Mouse (Mus musculus): ENCODE data around the gene Gm11239. TPM values are rescaled to one million over a fixed set of nuclear protein-coding genes. Genes with fewer than 3 reads are reported as not detected.
"Not testable (repeated sequence)": the region's sequence is repeated elsewhere in the genome, so short reads cannot be mapped to it uniquely, and the experiment has no call there.

Gene Gm11239
- polyA plus RNA-seq (2014; fragmentation: Nextera tagmentation; extraction: Ambion mirVana), result not detected in 2 replicates

DNA sequence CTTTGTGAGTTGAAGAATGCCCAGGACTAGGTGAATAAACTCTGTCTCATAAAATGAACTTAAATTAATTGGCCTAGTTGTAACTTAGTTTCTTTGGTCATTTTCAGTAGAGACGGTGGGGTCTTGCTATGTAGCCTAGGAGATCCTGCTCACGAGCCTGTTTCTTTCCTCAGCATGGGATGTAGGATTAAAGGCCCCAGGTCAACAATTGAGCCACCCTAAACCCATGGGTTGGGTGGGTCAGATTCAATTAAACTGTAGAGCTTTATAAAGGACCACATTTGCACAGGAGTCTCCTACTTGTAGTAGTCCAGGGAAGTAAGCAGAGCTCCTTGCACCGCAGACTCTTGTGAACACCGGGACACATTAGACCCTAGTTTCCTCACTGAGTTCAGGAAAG is at the start of gene Gm11239:
TSS of gene Gm11239 (plus strand) at position 301 of the 400 bp plus-strand sequence.
- H3K9ac ChIP-seq (ENCODE audit: low read length); H3K4me2 ChIP-seq (ENCODE audit: low read length); H3K9me3 ChIP-seq (ENCODE audit: control insufficient read depth, low read length); H3K4me1 ChIP-seq (ENCODE audit: control insufficient read depth in 2 of 2, insufficient read depth in 2 of 2, low read length in 2 of 2); H3K27ac ChIP-seq (replicated peaks in 1 of 2; ENCODE audit: control insufficient read depth in 1 of 2, insufficient read depth in 1 of 2, low read depth in 2 of 2, low read length in 2 of 2); H3K27me3 ChIP-seq (ENCODE audit: control insufficient read depth, insufficient read depth, low read length); H3K4me3 ChIP-seq (ENCODE audit: control insufficient read depth in 1 of 2, insufficient read depth in 1 of 2, low read depth in 1 of 2, low read length in 2 of 2); ATAC-seq (ENCODE audit: insufficient number of reproducible peaks, insufficient read depth, low FRiP score, low read depth); H3K36me3 ChIP-seq (ENCODE audit: control insufficient read depth, insufficient read depth, low read length): not testable (repeated sequence)
- WGBS, result no CpG with 5 or more reads among the region's 4 CpGs

DNA sequence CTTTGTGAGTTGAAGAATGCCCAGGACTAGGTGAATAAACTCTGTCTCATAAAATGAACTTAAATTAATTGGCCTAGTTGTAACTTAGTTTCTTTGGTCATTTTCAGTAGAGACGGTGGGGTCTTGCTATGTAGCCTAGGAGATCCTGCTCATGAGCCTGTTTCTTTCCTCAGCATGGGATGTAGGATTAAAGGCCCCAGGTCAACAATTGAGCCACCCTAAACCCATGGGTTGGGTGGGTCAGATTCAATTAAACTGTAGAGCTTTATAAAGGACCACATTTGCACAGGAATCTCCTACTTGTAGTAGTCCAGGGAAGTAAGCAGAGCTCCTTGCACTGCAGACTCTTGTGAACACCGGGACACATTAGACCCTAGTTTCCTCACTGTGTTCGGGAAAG is 45.5 kb upstream of the Gm11239 start, which contains the start of gene Gm11237:
TSS of gene Gm11237 (plus strand) at position 301 of the 400 bp plus-strand sequence.
- not testable (repeated sequence) for H3K4me3 ChIP-seq (ENCODE audit: control insufficient read depth in 1 of 2, insufficient read depth in 1 of 2, low read depth in 1 of 2, low read length in 2 of 2); H3K9ac ChIP-seq (ENCODE audit: low read length); H3K27me3 ChIP-seq (ENCODE audit: control insufficient read depth, insufficient read depth, low read length); H3K4me2 ChIP-seq (ENCODE audit: low read length); H3K27ac ChIP-seq (replicated peaks in 1 of 2; ENCODE audit: control insufficient read depth in 1 of 2, insufficient read depth in 1 of 2, low read depth in 2 of 2, low read length in 2 of 2); H3K4me1 ChIP-seq (ENCODE audit: control insufficient read depth in 2 of 2, insufficient read depth in 2 of 2, low read length in 2 of 2); H3K9me3 ChIP-seq (ENCODE audit: control insufficient read depth, low read length); H3K36me3 ChIP-seq (ENCODE audit: control insufficient read depth, insufficient read depth, low read length); ATAC-seq (ENCODE audit: insufficient number of reproducible peaks, insufficient read depth, low FRiP score, low read depth)
- WGBS, result no CpG with 5 or more reads among the region's 3 CpGs

DNA sequence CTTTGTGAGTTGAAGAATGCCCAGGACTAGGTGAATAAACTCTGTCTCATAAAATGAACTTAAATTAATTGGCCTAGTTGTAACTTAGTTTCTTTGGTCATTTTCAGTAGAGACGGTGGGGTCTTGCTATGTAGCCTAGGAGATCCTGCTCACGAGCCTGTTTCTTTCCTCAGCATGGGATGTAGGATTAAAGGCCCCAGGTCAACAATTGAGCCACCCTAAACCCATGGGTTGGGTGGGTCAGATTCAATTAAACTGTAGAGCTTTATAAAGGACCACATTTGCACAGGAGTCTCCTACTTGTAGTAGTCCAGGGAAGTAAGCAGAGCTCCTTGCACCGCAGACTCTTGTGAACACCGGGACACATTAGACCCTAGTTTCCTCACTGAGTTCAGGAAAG is 30.3 kb upstream of the Gm11239 start, which contains the start of gene Gm11236:
TSS of gene Gm11236 (plus strand) at position 301 of the 400 bp plus-strand sequence.
- not testable (repeated sequence) for H3K27me3 ChIP-seq (ENCODE audit: control insufficient read depth, insufficient read depth, low read length); ATAC-seq (ENCODE audit: insufficient number of reproducible peaks, insufficient read depth, low FRiP score, low read depth); H3K4me2 ChIP-seq (ENCODE audit: low read length); H3K9me3 ChIP-seq (ENCODE audit: control insufficient read depth, low read length); H3K4me3 ChIP-seq (ENCODE audit: control insufficient read depth in 1 of 2, insufficient read depth in 1 of 2, low read depth in 1 of 2, low read length in 2 of 2); H3K9ac ChIP-seq (ENCODE audit: low read length); H3K27ac ChIP-seq (replicated peaks in 1 of 2; ENCODE audit: control insufficient read depth in 1 of 2, insufficient read depth in 1 of 2, low read depth in 2 of 2, low read length in 2 of 2); H3K4me1 ChIP-seq (ENCODE audit: control insufficient read depth in 2 of 2, insufficient read depth in 2 of 2, low read length in 2 of 2); H3K36me3 ChIP-seq (ENCODE audit: control insufficient read depth, insufficient read depth, low read length)
- WGBS, result no CpG with 5 or more reads among the region's 4 CpGs

DNA sequence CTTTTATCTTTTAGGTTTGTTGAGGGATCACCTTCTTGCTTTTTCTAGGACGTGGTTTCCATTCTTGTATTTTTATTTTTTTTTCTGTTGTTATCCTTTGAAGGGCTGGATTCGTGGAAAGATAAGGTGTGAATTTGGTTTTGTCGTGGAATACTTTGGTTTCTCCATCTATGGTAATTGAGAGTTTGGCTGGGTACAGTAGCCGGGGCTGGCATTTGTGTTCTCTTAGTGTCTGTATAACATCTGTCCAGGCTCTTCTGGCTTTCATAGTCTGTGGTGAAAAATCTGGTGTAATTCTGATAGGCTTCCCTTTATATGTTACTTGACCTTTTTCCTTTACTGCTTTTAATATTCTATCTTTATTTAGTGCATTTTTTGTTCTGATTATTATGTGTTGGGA is 6.3 kb upstream of the Gm11239 start:
- not testable (repeated sequence) for H3K36me3 ChIP-seq (ENCODE audit: control insufficient read depth, insufficient read depth, low read length); H3K4me3 ChIP-seq (ENCODE audit: control insufficient read depth in 1 of 2, insufficient read depth in 1 of 2, low read depth in 1 of 2, low read length in 2 of 2); H3K4me1 ChIP-seq (ENCODE audit: control insufficient read depth in 2 of 2, insufficient read depth in 2 of 2, low read length in 2 of 2); H3K4me2 ChIP-seq (ENCODE audit: low read length); H3K27ac ChIP-seq (replicated peaks in 1 of 2; ENCODE audit: control insufficient read depth in 1 of 2, insufficient read depth in 1 of 2, low read depth in 2 of 2, low read length in 2 of 2); ATAC-seq (ENCODE audit: insufficient number of reproducible peaks, insufficient read depth, low FRiP score, low read depth); H3K27me3 ChIP-seq (ENCODE audit: control insufficient read depth, insufficient read depth, low read length); H3K9ac ChIP-seq (ENCODE audit: low read length); H3K9me3 ChIP-seq (ENCODE audit: control insufficient read depth, low read length)
- WGBS, result 66% methylated on average over 4 of the region's 4 CpGs

DNA sequence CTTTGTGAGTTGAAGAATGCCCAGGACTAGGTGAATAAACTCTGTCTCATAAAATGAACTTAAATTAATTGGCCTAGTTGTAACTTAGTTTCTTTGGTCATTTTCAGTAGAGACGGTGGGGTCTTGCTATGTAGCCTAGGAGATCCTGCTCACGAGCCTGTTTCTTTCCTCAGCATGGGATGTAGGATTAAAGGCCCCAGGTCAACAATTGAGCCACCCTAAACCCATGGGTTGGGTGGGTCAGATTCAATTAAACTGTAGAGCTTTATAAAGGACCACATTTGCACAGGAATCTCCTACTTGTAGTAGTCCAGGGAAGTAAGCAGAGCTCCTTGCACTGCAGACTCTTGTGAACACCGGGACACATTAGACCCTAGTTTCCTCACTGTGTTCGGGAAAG is 15.1 kb downstream of the Gm11239 start, which contains the start of gene Gm428:
TSS of gene Gm428 (plus strand) at position 301 of the 400 bp plus-strand sequence.
- no CpG with 5 or more reads among the region's 4 CpGs for WGBS
- not testable (repeated sequence) for H3K4me1 ChIP-seq (ENCODE audit: control insufficient read depth in 2 of 2, insufficient read depth in 2 of 2, low read length in 2 of 2); ATAC-seq (ENCODE audit: insufficient number of reproducible peaks, insufficient read depth, low FRiP score, low read depth); H3K4me3 ChIP-seq (ENCODE audit: control insufficient read depth in 1 of 2, insufficient read depth in 1 of 2, low read depth in 1 of 2, low read length in 2 of 2); H3K36me3 ChIP-seq (ENCODE audit: control insufficient read depth, insufficient read depth, low read length); H3K27me3 ChIP-seq (ENCODE audit: control insufficient read depth, insufficient read depth, low read length); H3K9me3 ChIP-seq (ENCODE audit: control insufficient read depth, low read length); H3K4me2 ChIP-seq (ENCODE audit: low read length); H3K9ac ChIP-seq (ENCODE audit: low read length); H3K27ac ChIP-seq (replicated peaks in 1 of 2; ENCODE audit: control insufficient read depth in 1 of 2, insufficient read depth in 1 of 2, low read depth in 2 of 2, low read length in 2 of 2)

DNA sequence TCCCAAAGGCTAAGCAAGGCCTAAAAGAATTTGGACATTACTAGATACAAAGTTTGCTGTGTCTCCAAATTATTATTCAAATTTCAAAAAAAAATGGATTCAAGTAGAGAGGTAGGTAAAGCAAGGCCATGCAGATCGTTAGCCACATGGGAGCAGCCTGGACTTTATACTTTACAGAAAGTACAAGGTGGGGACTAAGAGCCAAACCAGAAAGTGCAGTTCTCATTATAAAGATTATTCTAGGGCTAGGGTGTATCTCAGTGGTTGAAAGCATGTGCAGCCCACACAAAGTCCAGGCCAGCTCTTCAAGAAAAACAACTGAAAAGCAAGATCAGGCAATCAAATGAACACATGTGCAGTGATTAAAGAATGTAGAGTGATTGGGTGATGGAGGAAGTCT is 50.6 kb downstream of the Gm11239 start:
- no peak overlapping the region for H3K4me3 ChIP-seq (ENCODE audit: control insufficient read depth in 1 of 2, insufficient read depth in 1 of 2, low read depth in 1 of 2, low read length in 2 of 2)
- WGBS, result 74% methylated on average over 1 of the region's 1 CpGs

DNA sequence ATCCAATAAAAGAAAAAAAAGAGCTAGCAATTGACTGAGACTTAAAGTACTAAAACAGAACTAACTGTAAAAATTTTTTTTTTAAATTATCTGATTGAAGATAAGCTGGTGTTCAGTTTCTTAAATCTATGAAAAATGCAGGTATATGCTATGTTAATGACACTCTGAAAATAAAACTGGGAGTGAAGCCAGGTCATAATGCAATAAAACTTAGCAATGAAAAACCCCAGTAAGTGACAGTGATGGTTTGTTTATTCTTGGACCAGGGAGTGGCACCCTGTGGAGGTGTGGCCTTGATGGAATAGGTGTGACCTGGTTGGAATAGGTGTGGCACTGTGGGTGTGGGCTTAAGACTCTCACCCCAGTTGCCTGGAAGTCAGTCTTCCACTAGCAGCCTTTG is 51.7 kb downstream of the Gm11239 start:
- no peak for ATAC-seq (ENCODE audit: insufficient number of reproducible peaks, insufficient read depth, low FRiP score, low read depth)
- H3K27ac ChIP-seq (replicated peaks in 1 of 2; ENCODE audit: control insufficient read depth in 1 of 2, insufficient read depth in 1 of 2, low read depth in 2 of 2, low read length in 2 of 2), result no peak overlapping the region
- H3K27me3 ChIP-seq (ENCODE audit: control insufficient read depth, insufficient read depth, low read length), result no peaks in the 10 kb centered on the region
- no peaks in the 10 kb centered on the region for H3K9me3 ChIP-seq (ENCODE audit: control insufficient read depth, low read length)
- H3K36me3 ChIP-seq (ENCODE audit: control insufficient read depth, insufficient read depth, low read length), result no peaks in the 10 kb centered on the region
- no peak overlapping the region for H3K4me3 ChIP-seq (ENCODE audit: control insufficient read depth in 1 of 2, insufficient read depth in 1 of 2, low read depth in 1 of 2, low read length in 2 of 2)
- H3K4me2 ChIP-seq (ENCODE audit: low read length), result no peak overlapping the region
- H3K4me1 ChIP-seq (ENCODE audit: control insufficient read depth in 2 of 2, insufficient read depth in 2 of 2, low read length in 2 of 2), result no peaks in the 10 kb centered on the region
- H3K9ac ChIP-seq (ENCODE audit: low read length), result no peak overlapping the region

More for the DNA sequence above, 50.6 kb downstream of the Gm11239 start:
- Histone ChIP-seq H3K9ac (ENCODE audit: low read length) (no peak overlapping the region), H3K9me3 (ENCODE audit: control insufficient read depth, low read length) (no peaks in the 10 kb centered on the region), H3K4me1 (ENCODE audit: control insufficient read depth in 2 of 2, insufficient read depth in 2 of 2, low read length in 2 of 2) (no peaks in the 10 kb centered on the region), H3K36me3 (ENCODE audit: control insufficient read depth, insufficient read depth, low read length) (no peaks in the 10 kb centered on the region), H3K4me2 (ENCODE audit: low read length) (no peak overlapping the region), H3K27me3 (ENCODE audit: control insufficient read depth, insufficient read depth, low read length) (no peaks in the 10 kb centered on the region), H3K27ac (replicated peaks in 1 of 2; ENCODE audit: control insufficient read depth in 1 of 2, insufficient read depth in 1 of 2, low read depth in 2 of 2, low read length in 2 of 2) (no peak overlapping the region)
- no peak for ATAC-seq (ENCODE audit: insufficient number of reproducible peaks, insufficient read depth, low FRiP score, low read depth)
